Mouse (Mus musculus): ENCODE results near the gene Gm3173. TPM values are rescaled to one million over a fixed set of nuclear protein-coding genes. Genes with fewer than 3 reads are reported as not detected.
"Not testable (repeated sequence)": the region's sequence is repeated elsewhere in the genome, so short reads cannot be mapped to it uniquely, and the experiment has no call there.

Gene Gm3173
- under 1 TPM in 1 of 4 experiments, not detected in 3; 0.75 TPM for total RNA-seq (2022)

- DNase-seq (ENCODE audit: low spot score) = not testable (repeated sequence)
Measured at GRCm38 (mm10) chr14:4430692-4431091, at the start of gene Gm3173. Gm3173 (plus strand) TSS chr14:4430992.

- DNase-seq (ENCODE audit: low spot score) = not testable (repeated sequence)
Measured at GRCm38 (mm10) chr14:4385606-4386005, 45.2 kb upstream of the Gm3173 start.

GRCm38 (mm10) chr14:4392841-4393530 is 37.8 kb upstream of the Gm3173 start:
- DNase-seq (ENCODE audit: low spot score) = not testable (repeated sequence)

GRCm38 (mm10) chr14:4397226-4397625 is 33.6 kb upstream of the Gm3173 start, which contains the start of gene Gm3159:
Gm3159 (plus strand) TSS chr14:4397526.
- DNase-seq (ENCODE audit: low spot score) = not testable (repeated sequence)

GRCm38 (mm10) chr14:4398624-4399023 is 32.2 kb upstream of the Gm3173 start:
- not testable (repeated sequence) for DNase-seq (ENCODE audit: low spot score)

GRCm38 (mm10) chr14:4400115-4400789 is 30.5 kb upstream of the Gm3173 start:
- not testable (repeated sequence) for DNase-seq (ENCODE audit: low spot score)

- not testable (repeated sequence) for DNase-seq (ENCODE audit: low spot score)
Measured at GRCm38 (mm10) chr14:4401245-4401644, 29.5 kb upstream of the Gm3173 start.

- DNase-seq (ENCODE audit: low spot score) = not testable (repeated sequence)
Measured at GRCm38 (mm10) chr14:4403840-4404239, 27.0 kb upstream of the Gm3173 start.

GRCm38 (mm10) chr14:4409939-4410338 is 20.9 kb upstream of the Gm3173 start:
- DNase-seq (ENCODE audit: low spot score) = not testable (repeated sequence)

GRCm38 (mm10) chr14:4414965-4415835 is 15.6 kb upstream of the Gm3173 start, which contains the start of gene Gm3164:
Gm3164 (plus strand) TSS chr14:4415448.
- DNase-seq (ENCODE audit: low spot score) = peak; percentile 46

- not testable (repeated sequence) for DNase-seq (ENCODE audit: low spot score)
Measured at GRCm38 (mm10) chr14:4481445-4481844, 50.7 kb downstream of the Gm3173 start, which contains the start of gene Gm3182. Gm3182 (plus strand) TSS chr14:4481745.

- DNase-seq (ENCODE audit: low spot score) = not testable (repeated sequence)
Measured at GRCm38 (mm10) chr14:4499425-4499824, 68.6 kb downstream of the Gm3173 start.

GRCm38 (mm10) chr14:4555105-4555504 is 124.3 kb downstream of the Gm3173 start, which contains the start of gene Gm3047:
Gm3047 (plus strand) TSS chr14:4555405.
- DNase-seq (ENCODE audit: low spot score) = not testable (repeated sequence)

Other genes starting within 250 kb of the Gm3173 start
- gene Gm2974, start 248.4 kb upstream of the Gm3173 start, total RNA-seq (2022) = not detected
- not detected for gene Gm3138, start 181.4 kb upstream of the Gm3173 start, total RNA-seq (2022)
- gene Gm3149, start 113.7 kb upstream of the Gm3173 start, total RNA-seq (2022) = not detected
- gene 2610042L04Rik, start 96.2 kb upstream of the Gm3173 start, total RNA-seq (2022) = under 1 TPM in 1 of 4 experiments, not detected in 3; 0.19 TPM
- not detected for gene Gm3159, start 33.5 kb upstream of the Gm3173 start, total RNA-seq (2022)
- gene Gm3164, start 15.5 kb upstream of the Gm3173 start, total RNA-seq (2022) = under 1 TPM in 2 of 4 experiments, not detected in 2; 0.19 to 0.22 TPM
- not detected for gene Gm3182, start 50.8 kb downstream of the Gm3173 start, total RNA-seq (2022)
- gene Gm3047, start 124.4 kb downstream of the Gm3173 start, total RNA-seq (2022) = not detected
- gene Gm8159, start 201.4 kb downstream of the Gm3173 start, total RNA-seq (2022) = not detected
- gene Gm3239, start 233.2 kb downstream of the Gm3173 start, total RNA-seq (2022) = not detected

Data from heart, adult 8-10 months (tissue).